Mouse (Mus musculus): ENCODE measurements around the gene Ehd2.
"Not testable (repeated sequence)": the region's sequence is repeated elsewhere in the genome, so short reads cannot be mapped to it uniquely, and the experiment has no call there.

The Ehd2 gene

GRCm38 (mm10) chr7:15945721-15946536, 21.4 kb downstream of the Ehd2 start, which contains the start of gene Nop53:
TSS of gene Nop53 (minus strand) at chr7:15946074.
- in situ Hi-C loops (cut with MboI), result no loop called here

DNA sequence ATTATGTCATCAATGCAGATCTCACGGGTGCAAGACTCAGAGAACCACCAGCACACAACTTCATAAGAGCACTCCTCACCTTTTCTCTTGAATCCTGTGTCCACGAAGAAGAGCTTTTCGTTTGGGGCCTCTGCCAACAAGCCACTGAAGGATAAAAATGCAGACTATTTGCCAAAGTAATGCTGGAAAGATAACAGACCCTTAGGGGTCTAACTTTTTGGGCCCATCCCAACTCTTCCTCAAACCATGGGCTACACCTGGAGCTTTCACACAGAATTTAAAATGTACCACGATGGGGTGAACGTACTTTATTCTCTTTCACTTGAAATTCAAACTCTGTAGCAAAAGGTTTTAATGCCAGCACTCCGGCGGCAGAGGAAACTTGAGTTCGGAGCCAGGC, 22.2 kb downstream of the Ehd2 start:
- in situ Hi-C loops (cut with MboI), result no loop called here

DNA sequence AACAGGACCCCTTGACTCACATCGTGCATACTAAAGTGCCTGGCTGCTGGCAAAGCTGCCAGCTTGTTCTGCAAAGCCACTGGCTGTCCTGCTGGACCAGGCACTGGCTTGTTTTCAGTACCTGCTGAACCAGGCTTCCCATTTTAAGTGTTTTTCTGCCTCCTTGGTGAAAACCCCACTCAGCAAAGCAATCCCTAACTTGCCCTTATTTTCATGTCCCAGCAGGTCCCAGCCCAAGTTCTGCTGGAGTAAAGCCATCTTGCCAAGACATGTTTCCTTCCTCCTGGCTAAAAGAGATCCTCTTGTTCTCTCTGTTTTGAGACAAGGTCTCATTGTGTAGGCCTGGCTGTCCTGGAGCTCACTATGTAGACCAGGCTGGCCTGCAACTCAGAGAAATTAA, 23.1 kb downstream of the Ehd2 start:
- in situ Hi-C loops (cut with MboI), result no loop called here

DNA sequence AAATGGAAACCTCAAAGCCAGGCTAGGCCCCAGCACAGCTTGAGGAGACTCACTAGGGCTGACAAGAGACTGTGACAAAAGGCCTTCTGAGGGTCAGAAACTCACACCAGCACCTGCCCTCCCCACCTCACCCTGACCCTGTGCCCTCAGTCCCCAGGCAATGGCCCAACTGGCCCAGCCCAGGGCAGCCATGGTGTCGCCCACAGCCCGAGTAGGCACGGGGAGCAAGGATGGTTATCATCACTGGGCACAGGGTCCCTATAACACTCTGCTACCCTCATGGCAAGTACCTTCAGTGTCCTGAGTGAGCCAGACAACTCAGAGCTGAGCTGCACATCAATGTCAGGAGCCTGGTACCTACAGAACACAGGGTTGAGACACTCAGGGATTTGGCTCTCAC, 28.7 kb downstream of the Ehd2 start:
- in situ Hi-C loops (cut with MboI), result no loop called here

- in situ Hi-C loops (cut with MboI), result no loop called here
These were observed 29.9 kb downstream of the Ehd2 start for GRCm38 (mm10) chr7:15937491-15937890.

DNA sequence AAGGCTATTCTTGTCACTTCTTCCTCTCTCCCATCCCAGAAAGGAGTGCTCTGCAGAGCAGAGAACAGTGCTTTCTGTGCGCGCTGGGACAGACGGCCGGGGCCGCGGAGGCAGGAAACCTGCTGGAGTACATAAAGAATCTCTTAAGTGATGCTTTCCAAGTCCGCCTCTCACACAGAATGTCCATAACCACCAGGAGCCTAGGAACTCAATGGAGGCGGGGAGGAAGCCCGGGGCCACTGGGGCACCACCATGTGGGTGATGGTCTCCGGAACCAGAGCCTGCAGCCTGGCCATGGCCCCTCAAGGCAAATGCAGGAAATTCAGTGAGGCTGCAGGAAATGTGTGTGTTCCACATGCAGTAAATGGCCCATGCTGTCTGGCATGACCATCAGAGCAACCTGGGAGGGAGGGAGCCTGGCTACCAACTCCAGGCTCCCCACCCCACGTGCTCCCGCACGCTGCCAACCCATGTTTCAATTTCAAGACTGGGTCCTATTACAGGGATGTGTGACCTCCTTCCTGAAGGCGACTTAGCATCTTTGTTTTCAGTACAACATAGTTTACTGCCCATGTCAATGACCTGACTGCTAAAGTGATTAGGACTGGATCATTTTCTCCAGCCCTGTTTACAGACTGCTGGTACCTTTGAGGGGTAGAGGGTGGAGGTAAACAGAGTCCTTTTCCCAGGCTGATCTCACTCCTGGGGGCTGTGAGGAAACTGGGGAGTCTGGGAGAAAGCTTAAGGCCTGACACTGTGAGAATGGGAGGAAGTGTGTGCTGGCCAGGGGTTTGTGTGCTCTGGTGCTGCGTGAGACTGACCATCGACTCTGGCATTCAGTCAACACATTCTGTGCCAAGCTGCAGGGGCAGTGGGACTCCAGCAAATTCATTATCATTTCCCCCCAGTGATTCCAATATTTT, 33.7 kb downstream of the Ehd2 start:
- in situ Hi-C loops (cut with MboI), result no loop called here

GRCm38 (mm10) chr7:15931635-15932034, 35.7 kb downstream of the Ehd2 start:
- in situ Hi-C loops (cut with MboI), result no loop called here

DNA sequence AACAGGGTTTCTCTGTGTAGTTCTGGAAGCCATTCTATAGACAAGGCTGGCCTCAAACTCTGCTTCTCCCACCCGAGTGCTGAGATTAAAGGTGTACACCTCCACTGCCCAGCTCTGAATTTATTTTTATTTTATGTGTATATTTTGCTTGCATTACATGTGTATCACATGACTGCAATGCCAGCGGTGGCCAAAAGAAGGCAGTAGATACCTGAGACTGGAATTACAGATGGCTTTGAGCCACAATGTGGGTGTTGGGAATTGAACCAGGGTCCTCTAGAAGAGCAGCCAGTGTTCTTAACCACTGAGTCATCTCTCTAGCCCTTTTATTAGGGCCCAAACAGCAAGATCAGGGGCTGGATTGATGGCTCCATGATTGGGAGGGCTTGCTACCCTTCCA, 36.8 kb downstream of the Ehd2 start:
- in situ Hi-C loops (cut with MboI), result no loop called here

GRCm38 (mm10) chr7:15929910-15930309, 37.5 kb downstream of the Ehd2 start:
- in situ Hi-C loops (cut with MboI), result no loop called here

GRCm38 (mm10) chr7:15922220-15922773, 45.1 kb downstream of the Ehd2 start, which contains the start of gene Selenow:
TSS of gene Selenow (minus strand) at chr7:15922402.
- in situ Hi-C loops (cut with MboI), result no loop called here

DNA sequence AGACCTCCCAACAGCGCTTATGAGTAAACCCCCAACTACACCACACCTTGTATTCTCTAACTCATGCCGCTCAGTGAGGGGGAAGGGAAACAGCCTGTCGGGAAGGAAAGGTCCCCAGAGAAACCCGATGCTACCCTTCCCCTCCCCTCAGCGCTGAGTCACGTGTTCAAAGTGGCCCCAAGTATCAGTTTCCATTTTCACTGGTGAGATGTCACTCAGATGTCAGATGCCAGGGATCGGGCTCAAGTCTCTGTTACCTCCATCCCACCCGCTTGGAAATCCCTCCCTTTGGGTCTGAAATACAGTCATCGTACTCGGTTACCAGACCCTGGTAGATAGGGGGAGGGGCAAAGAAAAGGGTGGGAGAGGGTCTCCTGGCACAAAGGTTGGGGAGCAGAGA, 45.6 kb downstream of the Ehd2 start:
- in situ Hi-C loops (cut with MboI), result no loop called here

- in situ Hi-C loops (cut with MboI), result no loop called here
These were observed 46.6 kb downstream of the Ehd2 start for GRCm38 (mm10) chr7:15920645-15921190.

GRCm38 (mm10) chr7:15919947-15920346, 47.4 kb downstream of the Ehd2 start:
- in situ Hi-C loops (cut with MboI), result no loop called here

GRCm38 (mm10) chr7:15918371-15918770, 49.0 kb downstream of the Ehd2 start:
- in situ Hi-C loops (cut with MboI), result no loop called here

DNA sequence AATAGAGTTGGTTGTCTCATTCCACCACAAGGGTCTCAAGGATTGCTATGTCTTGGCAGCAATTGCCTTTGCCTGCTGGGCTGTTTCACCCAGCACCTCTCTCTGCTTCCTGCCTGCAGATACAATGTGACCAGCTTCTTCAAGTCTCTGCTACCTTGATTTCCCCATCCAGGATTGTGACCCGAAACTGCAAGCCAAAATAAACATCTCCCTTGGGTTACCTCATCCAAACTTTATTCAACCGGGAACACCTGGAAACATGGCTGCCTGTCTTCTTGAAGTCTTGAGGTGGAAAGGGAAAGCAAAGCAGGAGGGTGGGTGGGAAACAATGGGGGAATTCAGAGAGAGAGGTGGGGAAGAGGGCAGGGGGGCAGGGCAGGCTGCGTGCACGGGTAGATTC, 50.4 kb downstream of the Ehd2 start:
- in situ Hi-C loops (cut with MboI), result no loop called here

DNA sequence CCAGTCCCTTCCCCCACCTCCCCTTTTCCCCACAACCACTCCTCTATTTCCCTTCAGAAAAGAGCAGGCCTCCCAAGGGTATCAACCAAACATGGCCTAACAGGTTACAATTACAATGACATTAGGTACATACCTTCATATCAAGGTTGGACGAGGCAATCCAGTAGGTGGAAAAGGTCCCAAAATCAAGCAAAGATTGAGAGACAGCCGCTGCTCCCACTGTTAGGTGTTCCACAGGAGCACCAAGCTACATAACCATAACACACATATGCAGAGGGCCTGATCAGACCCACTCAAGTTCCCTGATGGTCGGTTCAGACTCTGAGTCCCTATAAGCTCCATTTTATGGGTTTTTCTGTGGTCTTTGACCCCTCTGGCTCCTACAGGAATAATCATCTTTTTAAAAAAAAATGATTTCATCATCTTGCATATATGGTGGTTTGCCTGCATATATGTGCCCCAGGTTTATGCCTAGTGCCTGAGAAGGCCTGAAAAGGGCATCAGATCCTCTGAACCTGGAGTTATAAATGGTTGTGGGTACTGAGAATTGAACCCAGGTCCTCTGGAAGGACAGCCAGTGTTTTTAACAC, 51.1 kb downstream of the Ehd2 start:
- in situ Hi-C loops (cut with MboI), result no loop called here

DNA sequence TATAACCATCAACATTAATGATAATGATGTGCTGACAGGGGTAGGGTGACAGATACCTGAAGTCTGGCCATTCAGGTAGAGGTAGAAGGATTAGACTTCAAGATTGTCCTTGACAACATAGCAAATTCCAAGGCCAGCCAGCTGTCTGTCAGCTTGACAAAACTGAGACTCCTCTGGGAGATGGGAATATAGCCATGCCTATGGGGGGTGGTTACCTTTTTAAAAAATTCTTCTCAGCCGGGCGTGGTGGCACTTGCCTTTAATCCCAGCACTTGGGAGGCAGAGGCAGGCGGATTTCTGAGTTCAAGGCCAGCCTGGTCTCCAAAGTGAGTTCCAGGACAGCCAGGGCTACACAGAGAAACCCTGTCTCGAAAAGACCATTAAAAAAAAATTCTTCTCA, 51.7 kb downstream of the Ehd2 start:
- in situ Hi-C loops (cut with MboI), result not testable (repeated sequence)

DNA sequence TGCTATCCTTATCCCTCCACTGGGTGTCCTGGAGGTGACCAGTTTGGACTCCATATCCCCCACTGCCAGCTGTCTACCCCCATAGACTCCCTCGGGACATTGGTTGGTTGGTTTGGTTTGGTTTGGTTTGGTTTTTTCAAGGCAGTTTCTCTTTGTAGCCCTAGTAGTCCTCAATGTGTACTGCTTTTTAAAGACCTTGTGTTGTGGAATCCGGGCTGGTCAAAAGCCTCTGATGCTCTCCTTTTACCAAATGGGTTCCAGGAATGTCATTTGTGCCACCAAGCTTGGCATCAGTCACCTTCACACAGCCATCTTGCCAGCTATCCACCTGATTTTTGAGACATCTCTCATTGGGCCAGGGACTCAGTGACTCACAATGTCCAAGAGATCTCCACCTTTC, 52.6 kb downstream of the Ehd2 start:
- in situ Hi-C loops (cut with MboI), result no loop called here

GRCm38 (mm10) chr7:15914252-15914651, 53.1 kb downstream of the Ehd2 start:
- in situ Hi-C loops (cut with MboI), result no loop called here

GRCm38 (mm10) chr7:15912183-15912582, 55.2 kb downstream of the Ehd2 start:
- in situ Hi-C loops (cut with MboI), result no loop called here

GRCm38 (mm10) chr7:15910521-15910920, 56.8 kb downstream of the Ehd2 start:
- in situ Hi-C loops (cut with MboI), result no loop called here

Measured in mature B cell (primary cell).